Mouse (Mus musculus) urinary bladder, postnatal 36 days (tissue): Measurements from ENCODE around the gene Cyfip1.

Experiments
- DNase-seq, 2 experiments: peaks; one replicate each; pipeline ENCODE4 v3.0.0; 2022; ENCODE audit warnings: low spot score in 2 of 2, mixed read lengths in 1 of 2

Cyfip1 gene

GRCm38 (mm10) chr7:55938341-55938740 lies 96.8 kb downstream of the Cyfip1 start:
- no peak for DNase-seq

DNA sequence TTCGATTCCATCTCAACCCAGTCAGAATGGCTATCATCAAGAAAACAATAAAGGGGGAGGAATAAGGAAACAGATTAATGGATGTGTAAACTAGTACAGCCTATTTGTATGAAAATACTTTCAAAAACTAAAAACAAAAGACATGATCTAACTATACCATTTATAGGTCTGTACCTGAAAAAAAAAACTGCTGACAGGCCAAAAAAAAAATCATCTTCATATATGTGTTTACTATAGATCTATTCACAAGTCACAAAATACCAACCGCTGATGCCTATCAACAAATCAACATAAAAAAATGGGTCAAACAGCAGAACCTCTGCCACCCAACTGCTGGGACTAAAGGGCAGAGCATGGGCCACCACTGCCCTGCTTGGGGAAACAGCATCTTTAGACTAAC lies 114.5 kb downstream of the Cyfip1 start:
- DNase-seq, result no peak

DNA sequence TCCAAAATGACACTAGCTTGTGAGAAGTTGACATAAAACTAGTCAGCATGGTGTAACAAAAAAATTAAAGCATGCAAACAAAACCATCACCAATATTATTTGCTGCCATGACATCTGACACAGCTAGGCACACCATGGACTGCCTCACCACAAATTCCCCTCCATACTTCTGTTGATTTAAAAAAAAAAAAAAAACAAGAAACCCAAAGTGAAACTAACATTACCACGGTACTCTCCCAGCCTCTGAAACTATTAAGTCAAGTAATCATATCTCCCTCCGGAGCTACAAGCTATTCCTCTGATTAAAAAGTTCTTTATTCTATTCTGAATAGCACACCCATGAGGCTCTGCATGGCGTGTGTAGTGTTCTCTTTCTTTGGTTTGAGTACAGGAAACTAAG lies 115.6 kb downstream of the Cyfip1 start:
- no peak for DNase-seq

GRCm38 (mm10) chr7:55957916-55958315 lies 116.4 kb downstream of the Cyfip1 start:
- no peak for DNase-seq

- no peak for DNase-seq
Observed at GRCm38 (mm10) chr7:55959801-55960200, 118.3 kb downstream of the Cyfip1 start.

DNA sequence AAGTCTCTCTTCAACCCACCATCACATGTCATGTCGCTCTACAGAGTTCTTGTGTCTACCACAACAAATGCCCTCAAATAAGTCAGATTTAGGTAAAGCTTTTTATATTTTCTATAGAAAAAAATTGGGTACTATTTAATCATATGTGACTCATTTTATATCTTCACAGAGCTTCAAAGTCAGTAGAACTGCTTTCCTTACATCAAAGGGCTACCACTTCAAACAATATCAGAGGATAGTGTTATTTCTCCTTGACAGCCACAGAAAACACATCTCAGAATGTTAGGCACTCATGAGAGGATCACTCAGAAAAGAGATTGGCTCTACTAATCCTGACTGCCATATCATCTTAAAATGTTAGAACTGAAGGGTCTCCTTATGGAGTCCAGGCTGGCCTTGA lies 119.0 kb downstream of the Cyfip1 start:
- DNase-seq, result no peak

GRCm38 (mm10) chr7:55962004-55962908 lies 120.7 kb downstream of the Cyfip1 start, which contains the start of gene Nipa2:
Gene Nipa2, minus strand, starts transcription at chr7:55962476.
- DNase-seq, result peak; percentile 90 to 93

DNA sequence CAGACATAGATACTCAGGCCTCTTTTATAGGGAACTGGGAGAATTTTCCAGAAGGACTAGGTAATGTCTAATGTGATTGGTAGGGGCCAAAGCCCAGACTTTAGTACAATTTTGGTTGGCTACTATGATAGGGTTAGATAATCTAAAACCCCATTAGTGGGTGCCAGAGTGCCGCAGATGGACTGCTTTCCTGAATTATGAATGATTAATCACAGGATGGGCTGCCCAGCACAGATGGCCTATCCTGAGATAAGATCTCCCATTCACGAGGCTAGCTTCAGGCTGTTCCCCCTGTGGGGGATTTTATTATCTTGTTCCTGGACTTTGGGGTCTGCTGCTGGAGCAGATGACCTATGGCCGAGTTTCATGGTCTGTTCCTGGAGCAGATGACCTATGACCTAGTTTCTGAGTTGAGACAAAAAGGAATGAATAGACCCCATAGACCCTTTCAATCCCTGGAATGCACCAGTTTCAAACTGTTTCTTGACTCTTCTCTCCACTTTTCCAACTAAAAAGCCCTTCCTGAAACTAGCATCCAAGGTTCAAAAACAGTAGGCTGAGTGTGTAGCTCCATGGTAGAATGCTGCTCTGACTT lies 125.4 kb downstream of the Cyfip1 start:
- DNase-seq, result no peak

GRCm38 (mm10) chr7:55968258-55968901 lies 126.8 kb downstream of the Cyfip1 start:
- peak; percentile 16 to 31 for DNase-seq

DNA sequence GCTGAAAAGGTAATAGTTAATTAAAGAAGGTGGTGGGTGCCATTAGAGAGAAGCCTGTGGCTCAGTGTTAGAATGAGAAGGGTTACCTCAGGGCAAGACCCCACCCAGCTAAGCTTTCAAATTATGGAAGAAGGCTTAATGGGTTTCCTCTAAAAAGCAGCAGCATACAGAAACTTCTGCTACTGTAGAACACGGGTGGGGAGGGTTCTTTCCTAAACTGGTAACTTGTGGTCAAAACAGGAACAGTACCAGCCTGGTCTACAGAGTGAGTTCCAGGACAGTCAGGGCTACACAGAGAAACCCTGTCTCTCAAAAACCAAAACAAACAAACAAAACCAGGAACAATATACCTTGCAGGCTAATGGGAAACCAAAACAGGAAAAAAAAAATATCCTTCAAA lies 127.9 kb downstream of the Cyfip1 start:
- no peak for DNase-seq

DNA sequence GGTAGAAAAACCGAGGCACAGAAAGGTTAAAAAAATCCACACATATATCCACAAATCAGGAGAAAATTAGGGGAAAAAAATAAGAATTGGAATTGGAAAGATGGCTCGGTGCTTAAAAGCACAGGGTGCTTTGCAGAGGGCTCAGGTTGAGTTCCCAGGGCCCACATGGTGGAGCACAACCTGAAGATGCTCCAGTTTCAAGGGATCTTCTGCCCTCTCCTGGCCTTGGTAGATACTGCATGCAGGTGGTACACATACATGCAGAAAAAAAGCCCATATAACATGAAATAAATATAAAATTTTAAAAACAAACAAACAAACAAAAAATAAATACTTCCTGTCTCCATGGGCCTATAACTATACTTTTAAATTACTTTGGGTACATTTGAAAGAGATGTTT lies 132.9 kb downstream of the Cyfip1 start:
- no peak for DNase-seq

- no peak for DNase-seq
Observed at GRCm38 (mm10) chr7:55981511-55981910, 140.0 kb downstream of the Cyfip1 start.
